Mouse (Mus musculus) embryonic facial prominence, embryonic 15.5 days (tissue): Measurements from ENCODE around the gene Osbpl8. TPM values are rescaled to one million over a fixed set of nuclear protein-coding genes. Genes with fewer than 3 reads are reported as not detected.
"Not testable (repeated sequence)": the region's sequence is repeated elsewhere in the genome, so short reads cannot be mapped to it uniquely, and the experiment has no call there.

Experiments used
- ATAC-seq: fragments of 200-750 bp; cut with Nextera tagmentation; 2 replicates; pipeline ENCODE4 v1.8.0; 2017; ENCODE audit warnings: low read depth, moderate TSS enrichment; ENCODE audit not compliant: insufficient number of reproducible peaks, low FRiP score, low TSS enrichment
- H3K27ac ChIP-seq: fragments of 300-500 bp; sonication (generic); replicated peaks from 2 replicates; pipeline ENCODE4 v1.5.1; 2015; ENCODE audit warnings: mild to moderate bottlenecking, inconsistent platforms
- H3K27me3 ChIP-seq: fragments of 300-500 bp; sonication (generic); 2 replicates; pipeline ENCODE4 v1.6.1; 2015; ENCODE audit warnings: inconsistent platforms
- H3K36me3 ChIP-seq: fragments of 300-500 bp; sonication (generic); 2 replicates; pipeline ENCODE4 v1.6.1; 2015; ENCODE audit warnings: mild to moderate bottlenecking, inconsistent platforms
- H3K4me1 ChIP-seq: fragments of 300-500 bp; sonication (generic); 2 replicates; pipeline ENCODE4 v1.6.1; 2015; ENCODE audit warnings: inconsistent platforms
- H3K4me2 ChIP-seq: fragments of 300-500 bp; sonication (generic); replicated peaks from 2 replicates; pipeline ENCODE4 v1.6.1; 2015; ENCODE audit warnings: mild to moderate bottlenecking, inconsistent platforms
- H3K4me3 ChIP-seq: fragments of 300-500 bp; sonication (generic); replicated peaks from 2 replicates; pipeline ENCODE4 v1.5.1; 2015; ENCODE audit warnings: mild to moderate bottlenecking, inconsistent platforms
- H3K9ac ChIP-seq: fragments of 300-500 bp; sonication (generic); 2 replicates; pipeline ENCODE4 v1.6.1; 2015; ENCODE audit warnings: inconsistent platforms
- H3K9me3 ChIP-seq: fragments of 300-500 bp; sonication (generic); replicated peaks from 2 replicates; pipeline ENCODE4 v1.6.1; 2016; ENCODE audit warnings: inconsistent platforms
- WGBS: fragments of 180-500 bp; shearing (Covaris S2); methylation state at CpG from one replicate; pipeline ENCODE4 v1.1.7; 2015; 5-methylcytosine and 5-hydroxymethylcytosine counted together
- polyA plus RNA-seq: library from polyadenylated mRNA; unstranded; fragments of >200 nt; fragmentation: Nextera tagmentation; extraction: Ambion mirVana; gene quantifications from 2 replicates; pipeline ENCODE4 v1.2.1, GENCODE M21; 2015

Gene Osbpl8
- polyA plus RNA-seq, 1 experiment from 2014 or later, result 12.8 TPM

- Histone ChIP-seq H3K27me3 (no peaks in the 10 kb centered on the region), H3K4me1 (no peaks in the 10 kb centered on the region), H3K9me3 (no peaks in the 10 kb centered on the region), H3K36me3 (no peaks in the 10 kb centered on the region), H3K4me2 (no peak overlapping the region), H3K4me3 (no peak overlapping the region), H3K27ac (no peak overlapping the region), H3K9ac (no peak overlapping the region)
- ATAC-seq, result no peak
- 70% methylated on average over 3 of the region's 3 CpGs for WGBS
Measured at GRCm38 (mm10) chr10:111215572-111215971, 51.0 kb downstream of the Osbpl8 start.

GRCm38 (mm10) chr10:111216111-111216510 is 51.6 kb downstream of the Osbpl8 start:
- WGBS, result 73% methylated on average over 3 of the region's 3 CpGs

GRCm38 (mm10) chr10:111222535-111222934 is 58.0 kb downstream of the Osbpl8 start:
- no peaks in the 10 kb centered on the region for H3K27me3 ChIP-seq
- ATAC-seq, result no peak
- H3K36me3 ChIP-seq, result no peaks in the 10 kb centered on the region
- H3K9ac ChIP-seq, result no peak overlapping the region
- no peak overlapping the region for H3K4me3 ChIP-seq
- no peak overlapping the region for H3K4me2 ChIP-seq
- H3K4me1 ChIP-seq, result no peaks in the 10 kb centered on the region
- WGBS, result 75% methylated on average over 6 of the region's 6 CpGs
- H3K9me3 ChIP-seq, result no peaks in the 10 kb centered on the region
- H3K27ac ChIP-seq, result no peak overlapping the region

More at GRCm38 (mm10) chr10:111216111-111216510, 51.6 kb downstream of the Osbpl8 start:
- no peak for ATAC-seq
- Histone ChIP-seq H3K4me3 (no peak overlapping the region), H3K4me2 (no peak overlapping the region), H3K9ac (no peak overlapping the region), H3K27me3 (no peaks in the 10 kb centered on the region), H3K4me1 (no peaks in the 10 kb centered on the region), H3K36me3 (no peaks in the 10 kb centered on the region), H3K27ac (no peak overlapping the region), H3K9me3 (no peaks in the 10 kb centered on the region)

- Histone ChIP-seq H3K9ac (no peak overlapping the region), H3K9me3 (no peaks in the 10 kb centered on the region), H3K27ac (no peak overlapping the region), H3K4me2 (no peak overlapping the region), H3K27me3 (no peaks in the 10 kb centered on the region), H3K4me1 (no peaks in the 10 kb centered on the region), H3K4me3 (no peak overlapping the region), H3K36me3 (no peaks in the 10 kb centered on the region)
- WGBS, result 36% methylated on average over 10 of the region's 10 CpGs
- no peak for ATAC-seq
Measured at GRCm38 (mm10) chr10:111223218-111223830, 58.8 kb downstream of the Osbpl8 start.

- Histone ChIP-seq H3K4me2 (no peak overlapping the region), H3K4me1 (no peaks in the 10 kb centered on the region), H3K9ac (no peak overlapping the region), H3K27ac (no peak overlapping the region), H3K36me3 (no peaks in the 10 kb centered on the region), H3K4me3 (no peak overlapping the region), H3K9me3 (no peaks in the 10 kb centered on the region), H3K27me3 (no peaks in the 10 kb centered on the region)
- ATAC-seq, result no peak
- WGBS, result 93% methylated on average over 4 of the region's 4 CpGs
Measured at GRCm38 (mm10) chr10:111224696-111225095, 60.1 kb downstream of the Osbpl8 start.

GRCm38 (mm10) chr10:111226508-111226907 is 62.0 kb downstream of the Osbpl8 start:
- WGBS, result 20% methylated on average over 3 of the region's 3 CpGs
- H3K27ac ChIP-seq, result no peak overlapping the region
- H3K9ac ChIP-seq, result no peak overlapping the region
- no peaks in the 10 kb centered on the region for H3K36me3 ChIP-seq
- ATAC-seq, result no peak
- no peaks in the 10 kb centered on the region for H3K9me3 ChIP-seq
- H3K4me2 ChIP-seq, result no peak overlapping the region
- H3K27me3 ChIP-seq, result no peaks in the 10 kb centered on the region
- H3K4me3 ChIP-seq, result no peak overlapping the region
- no peaks in the 10 kb centered on the region for H3K4me1 ChIP-seq

- 91% methylated on average over 7 of the region's 7 CpGs for WGBS
- H3K9me3 ChIP-seq, H3K4me2 ChIP-seq, H3K9ac ChIP-seq, H3K4me3 ChIP-seq, H3K27me3 ChIP-seq, H3K27ac ChIP-seq, ATAC-seq, H3K4me1 ChIP-seq, H3K36me3 ChIP-seq: not testable (repeated sequence)
Measured at GRCm38 (mm10) chr10:111232237-111232636, 67.7 kb downstream of the Osbpl8 start.

GRCm38 (mm10) chr10:111233476-111234130 is 69.1 kb downstream of the Osbpl8 start:
- no peaks in the 10 kb centered on the region for H3K9me3 ChIP-seq
- 85% methylated on average over 6 of the region's 6 CpGs for WGBS

GRCm38 (mm10) chr10:111234450-111235288 is 70.1 kb downstream of the Osbpl8 start:
- Histone ChIP-seq H3K9ac (no peak overlapping the region), H3K27me3 (no peaks in the 10 kb centered on the region), H3K36me3 (no peaks in the 10 kb centered on the region), H3K4me2 (no peak overlapping the region), H3K27ac (no peak overlapping the region), H3K4me1 (no peaks in the 10 kb centered on the region), H3K9me3 (no peaks in the 10 kb centered on the region), H3K4me3 (no peak overlapping the region)
- 66% methylated on average over 6 of the region's 6 CpGs for WGBS
- ATAC-seq, result no peak

More at GRCm38 (mm10) chr10:111233476-111234130, 69.1 kb downstream of the Osbpl8 start:
- H3K4me3 ChIP-seq, result no peak overlapping the region
- no peaks in the 10 kb centered on the region for H3K36me3 ChIP-seq
- no peak for ATAC-seq
- H3K27me3 ChIP-seq, result no peaks in the 10 kb centered on the region
- H3K4me1 ChIP-seq, result no peaks in the 10 kb centered on the region
- no peak overlapping the region for H3K4me2 ChIP-seq
- no peak overlapping the region for H3K9ac ChIP-seq
- H3K27ac ChIP-seq, result no peak overlapping the region

- 93% methylated on average over 6 of the region's 6 CpGs for WGBS
- no peak overlapping the region for H3K27ac ChIP-seq
- H3K4me1 ChIP-seq, result no peaks in the 10 kb centered on the region
- no peak overlapping the region for H3K4me2 ChIP-seq
- ATAC-seq, result no peak
- no peak overlapping the region for H3K4me3 ChIP-seq
- H3K27me3 ChIP-seq, result no peaks in the 10 kb centered on the region
- H3K36me3 ChIP-seq, result no peaks in the 10 kb centered on the region
- no peak overlapping the region for H3K9ac ChIP-seq
- no peaks in the 10 kb centered on the region for H3K9me3 ChIP-seq
Measured at GRCm38 (mm10) chr10:111235289-111235570, 70.7 kb downstream of the Osbpl8 start.

GRCm38 (mm10) chr10:111237434-111237833 is 72.9 kb downstream of the Osbpl8 start:
- H3K4me1 ChIP-seq, result no peaks in the 10 kb centered on the region
- WGBS, result 85% methylated on average over 5 of the region's 5 CpGs
- ATAC-seq, result no peak
- no peak overlapping the region for H3K4me2 ChIP-seq
- no peaks in the 10 kb centered on the region for H3K27me3 ChIP-seq
- H3K27ac ChIP-seq, result no peak overlapping the region
- no peak overlapping the region for H3K4me3 ChIP-seq
- H3K9ac ChIP-seq, result no peak overlapping the region
- H3K9me3 ChIP-seq, result no peaks in the 10 kb centered on the region
- no peaks in the 10 kb centered on the region for H3K36me3 ChIP-seq
